ENCODE assay signal across 22 mouse cellular contexts in the genomic region with DNA sequence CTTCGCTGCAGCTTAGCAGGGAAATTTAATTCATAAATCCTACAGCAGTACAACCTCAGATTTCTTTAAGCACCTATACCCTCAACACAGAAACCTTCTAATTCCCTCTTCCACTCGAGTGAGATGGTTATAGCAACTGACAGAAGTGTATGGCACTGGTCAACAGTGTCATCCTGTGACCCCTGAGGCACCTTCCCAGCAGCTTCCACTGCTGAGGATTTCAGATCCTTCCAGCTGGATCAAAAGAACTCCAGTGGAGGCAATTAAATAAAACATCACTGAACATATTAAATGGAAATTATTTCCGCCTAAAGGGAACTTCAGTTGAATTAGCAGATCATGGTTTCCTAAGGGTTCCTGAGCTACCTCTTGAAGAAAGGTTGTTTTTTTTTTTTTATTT.
DNase-seq lines count a peak whose midpoint lies in the region; ATAC-seq lines count a peak whose summit lies in the region.
"Had no signal": no experiment of that assay in that cellular context is flagged by ENCODE, and none has a peak within 500 bp of the region (broad histone marks: within the 10 kb centered on the region; RNA-seq: fewer than 3 reads in every experiment).

No protein-coding gene starts in this region.

- H3K4me2 ChIP-seq in hindbrain, embryonic 12.5 days (replicated peaks), result no peak overlapping the region
- no peak overlapping the region for H3K4me2 ChIP-seq in hindbrain, embryonic 11.5 days (replicated peaks; ENCODE audit: low read depth, low read length)
- no peak overlapping the region for H3K4me2 ChIP-seq in midbrain, embryonic 16.5 days (ENCODE audit: low read length)
- H3K4me2 ChIP-seq: embryonic facial prominence, embryonic 13.5 days; heart, embryonic 12.5 days had no signal

- no peak overlapping the region for H3K9ac ChIP-seq in hindbrain, embryonic 12.5 days
- no peak overlapping the region for H3K9ac ChIP-seq in hindbrain, embryonic 11.5 days (ENCODE audit: low read depth, low read length)
- H3K9ac ChIP-seq in midbrain, embryonic 16.5 days (ENCODE audit: low read depth, low read length), result no peak overlapping the region
- H3K9ac ChIP-seq: embryonic facial prominence, embryonic 13.5 days; heart, embryonic 12.5 days had no signal

- no peaks in the 10 kb centered on the region for H3K9me3 ChIP-seq in hindbrain, embryonic 12.5 days (replicated peaks)
- no peaks in the 10 kb centered on the region for H3K9me3 ChIP-seq in hindbrain, embryonic 11.5 days (ENCODE audit: control insufficient read depth, low read length)
- no peaks in the 10 kb centered on the region for H3K9me3 ChIP-seq in midbrain, embryonic 16.5 days (replicated peaks; ENCODE audit: control insufficient read depth, low read length, poor library complexity, severe bottlenecking)
- H3K9me3 ChIP-seq: embryonic facial prominence, embryonic 13.5 days had no signal

- H3K36me3 ChIP-seq in hindbrain, embryonic 12.5 days, result no peaks in the 10 kb centered on the region
- H3K36me3 ChIP-seq in hindbrain, embryonic 11.5 days (ENCODE audit: control insufficient read depth, insufficient read depth, low read length), result no peaks in the 10 kb centered on the region
- H3K36me3 ChIP-seq in midbrain, embryonic 16.5 days (ENCODE audit: control insufficient read depth, insufficient read depth, low read length), result no peaks in the 10 kb centered on the region
- H3K36me3 ChIP-seq: embryonic facial prominence, embryonic 13.5 days; heart, embryonic 12.5 days had no signal

- no peaks in the 10 kb centered on the region for H3K27me3 ChIP-seq in hindbrain, embryonic 12.5 days
- no peaks in the 10 kb centered on the region for H3K27me3 ChIP-seq in hindbrain, embryonic 11.5 days (ENCODE audit: control insufficient read depth, insufficient read depth, low read length)
- no peaks in the 10 kb centered on the region for H3K27me3 ChIP-seq in midbrain, embryonic 16.5 days (ENCODE audit: control insufficient read depth, insufficient read depth, low read depth, low read length)
- H3K27me3 ChIP-seq: embryonic facial prominence, embryonic 13.5 days; heart, embryonic 12.5 days had no signal

- no peak overlapping the region for H3K4me3 ChIP-seq in hindbrain, embryonic 12.5 days
- H3K4me3 ChIP-seq in hindbrain, embryonic 11.5 days (ENCODE audit: low read depth, low read length), result no peak overlapping the region
- no peak overlapping the region for H3K4me3 ChIP-seq in midbrain, embryonic 16.5 days (ENCODE audit: low read depth, low read length)
- H3K4me3 ChIP-seq: embryonic facial prominence, embryonic 13.5 days; heart, embryonic 12.5 days had no signal

- no peaks in the 10 kb centered on the region for H3K4me1 ChIP-seq in hindbrain, embryonic 12.5 days
- no peaks in the 10 kb centered on the region for H3K4me1 ChIP-seq in hindbrain, embryonic 11.5 days (replicated peaks; ENCODE audit: control insufficient read depth, insufficient read depth, low read length)
- H3K4me1 ChIP-seq in midbrain, embryonic 16.5 days (ENCODE audit: control insufficient read depth, insufficient read depth, low read length), result peaks cover 3% of the 10 kb centered on the region; the same call in 1 of the 2 replicates
- H3K4me1 ChIP-seq: embryonic facial prominence, embryonic 13.5 days; heart, embryonic 12.5 days had no signal

- 66% methylated on average over 3 of the region's 3 CpGs for WGBS in hindbrain, embryonic 12.5 days
- 67% methylated on average over 3 of the region's 3 CpGs for WGBS in hindbrain, embryonic 11.5 days
- 39% methylated on average over 3 of the region's 3 CpGs for WGBS in midbrain, embryonic 16.5 days

- no peak overlapping the region for H3K27ac ChIP-seq in hindbrain, embryonic 12.5 days
- no peak overlapping the region for H3K27ac ChIP-seq in hindbrain, embryonic 11.5 days (ENCODE audit: low read depth, low read length)
- H3K27ac ChIP-seq in midbrain, embryonic 16.5 days (ENCODE audit: low read length), result no peak overlapping the region
- H3K27ac ChIP-seq: embryonic facial prominence, embryonic 13.5 days; kidney, postnatal 0 days; macrophage; stomach, postnatal 0 days had no signal

- no peak for DNase-seq in hindbrain, embryonic 11.5 days (ENCODE audit: low spot score)
- DNase-seq in Muller cell, postnatal 12 days (ENCODE audit: inconsistent ontology term), result peak; percentile 3
- DNase-seq in brain, adult 2 months (ENCODE audit: low read depth, low spot score), result peak; percentile 0
- no peak for DNase-seq in adrenal gland, postnatal 36 days
- no peak for DNase-seq in right cerebral cortex, postnatal 36 days (ENCODE audit: low spot score in 2 of 2)
- DNase-seq: adrenal gland, adult 8-10 months; cerebellum, adult 9-10 months; gastrocnemius, postnatal 25 days; heart, adult 18-20 months; heart, postnatal 10 days; kidney, adult 18-20 months; thymus, adult 2 months; thymus, postnatal 4 days had no signal

- peak; percentile 35; the same call in 1 of the 2 replicates for ATAC-seq in hindbrain, embryonic 12.5 days (ENCODE audit: low FRiP score)
- no peak for ATAC-seq in hindbrain, embryonic 11.5 days (ENCODE audit: low FRiP score)
- peak; percentile 60; the same call in 1 of the 2 replicates for ATAC-seq in midbrain, embryonic 16.5 days
- ATAC-seq: activated CD4-positive, CD25-positive, alpha-beta regulatory T cell, adult 4 months; lung, postnatal 0 days had no signal

Comparison
In these comparisons a context has a peak if more than half of its experiments do, and no peak if none do; other contexts are left out.
1. DNase-seq: peak in Muller cell, postnatal 12 days (single experiment) and brain, adult 2 months (single experiment); none in hindbrain, embryonic 11.5 days (single experiment), adrenal gland, postnatal 36 days (0 of 2) and right cerebral cortex, postnatal 36 days (0 of 2).